Mouse (Mus musculus): Measurements from ENCODE around the gene Ptcd1.

DNA sequence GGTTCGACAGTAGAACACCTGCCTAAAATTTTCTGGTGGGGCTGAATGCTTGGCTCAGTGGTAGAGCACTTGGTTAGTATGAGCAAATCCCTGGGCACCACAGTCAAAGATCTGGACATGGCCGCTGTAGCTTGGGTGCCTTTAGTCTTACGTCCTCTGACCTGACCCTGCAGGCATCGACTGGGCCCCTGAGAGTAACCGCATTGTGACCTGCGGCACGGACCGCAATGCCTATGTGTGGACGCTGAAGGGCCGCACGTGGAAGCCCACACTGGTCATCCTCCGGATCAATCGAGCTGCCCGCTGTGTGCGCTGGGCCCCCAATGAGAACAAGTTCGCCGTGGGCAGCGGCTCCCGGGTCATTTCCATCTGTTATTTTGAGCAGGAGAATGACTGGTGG lies 43.5 kb downstream of the Ptcd1 start:
- no peak for TF ChIP-seq CTCF (conservative IDR thresholded peaks at IDR 0.05; ENCODE audit: insufficient read depth, insufficient read length, low read depth, low read length)
- no peak for TF ChIP-seq POLR2A (IDR thresholded peaks at IDR 0.05; ENCODE audit: low read depth, low read length)

Measured in kidney, adult 2 months (tissue).